Mouse (Mus musculus): ENCODE results near the gene Fbln2. TPM values are rescaled to one million over a fixed set of nuclear protein-coding genes. Genes with fewer than 3 reads are reported as not detected.

Fbln2 gene
- polyA plus RNA-seq, 1 experiment: not detected

DNA sequence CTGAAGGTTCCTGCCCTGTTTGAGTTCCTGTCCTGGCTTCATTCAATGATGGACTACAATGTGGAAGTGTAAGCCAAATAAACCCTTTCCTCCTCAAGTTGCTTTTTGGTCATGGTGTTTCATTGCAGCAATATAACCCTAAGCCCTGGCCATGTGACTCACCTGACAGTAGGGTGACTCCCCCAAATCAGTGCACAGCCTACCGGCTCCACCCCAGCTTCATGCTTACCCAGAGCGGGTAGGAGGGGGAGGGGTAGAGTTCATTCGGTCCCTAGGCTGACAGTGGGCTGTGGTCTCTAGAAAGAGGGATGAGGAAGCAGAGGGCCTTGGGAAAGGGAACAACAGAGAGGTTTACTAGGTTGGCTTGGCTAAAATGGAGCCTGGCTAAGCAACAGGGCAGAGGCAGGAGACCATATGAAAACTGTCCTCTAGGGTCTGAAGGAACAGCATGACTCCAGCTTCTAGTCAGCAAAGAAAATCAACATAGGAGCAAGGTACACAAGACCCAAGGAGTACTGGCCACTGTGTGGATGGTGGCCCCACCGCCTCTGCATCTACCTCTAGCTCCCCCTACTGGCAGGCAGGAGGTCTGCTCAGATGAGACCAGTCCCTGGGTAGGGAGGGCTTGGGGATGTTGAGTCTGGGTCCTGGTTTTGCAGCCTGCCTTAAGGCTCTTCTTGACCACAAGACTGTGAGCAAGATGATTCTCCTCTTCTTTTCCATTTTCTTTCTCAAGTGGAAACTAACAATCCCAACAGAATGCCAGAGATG is 25.9 kb upstream of the Fbln2 start:
- no peak for TF ChIP-seq GATA1 (IDR thresholded peaks at IDR 0.05; ENCODE audit: low read length)

DNA sequence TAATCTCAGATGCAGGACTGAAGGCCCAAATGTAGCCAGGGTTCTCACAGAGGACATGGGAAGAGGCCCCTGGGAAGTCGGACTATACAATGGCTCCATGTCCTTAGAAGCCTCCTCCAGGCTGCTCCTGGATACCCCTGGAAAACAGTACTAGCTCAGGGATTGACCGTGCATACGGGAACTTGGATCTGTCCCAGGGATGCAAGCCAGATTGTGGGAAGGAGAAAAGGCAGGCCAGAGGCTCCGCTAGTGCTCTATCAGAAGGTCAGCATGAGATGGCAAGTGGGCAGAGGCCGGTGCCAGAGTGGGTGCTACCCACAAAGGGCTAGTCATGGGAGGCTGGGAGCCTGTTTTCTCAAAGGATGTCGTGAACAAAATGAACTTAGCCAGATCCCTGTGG is 25.3 kb upstream of the Fbln2 start:
- TF ChIP-seq GATA1 (IDR thresholded peaks at IDR 0.05; ENCODE audit: low read length): no peak

GRCm38 (mm10) chr6:91187871-91188270 is 24.4 kb upstream of the Fbln2 start:
- no peak for TF ChIP-seq GATA1 (IDR thresholded peaks at IDR 0.05; ENCODE audit: low read length)

DNA sequence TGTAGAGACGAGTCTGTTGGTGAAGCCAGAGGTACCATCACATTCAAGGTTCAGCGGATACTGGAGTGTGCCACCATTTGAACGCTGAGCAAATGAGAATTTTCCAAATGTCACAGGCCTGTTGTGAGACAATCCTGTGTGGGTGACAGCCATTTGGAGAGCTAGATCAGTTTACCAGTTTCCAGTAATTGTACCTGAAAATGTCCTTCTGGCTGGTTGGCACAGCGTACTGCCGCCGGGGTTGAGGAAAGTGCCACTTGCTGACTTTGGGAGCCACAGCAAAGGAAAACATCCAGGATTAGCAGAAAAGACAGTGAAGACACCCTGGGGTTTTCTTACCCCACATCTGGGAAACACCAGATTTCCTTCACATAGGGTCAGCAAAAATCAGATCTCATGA is 22.3 kb upstream of the Fbln2 start:
- TF ChIP-seq GATA1 (IDR thresholded peaks at IDR 0.05; ENCODE audit: low read length): no peak

GRCm38 (mm10) chr6:91191465-91191864 is 20.8 kb upstream of the Fbln2 start:
- no peak for TF ChIP-seq GATA1 (IDR thresholded peaks at IDR 0.05; ENCODE audit: low read length)

GRCm38 (mm10) chr6:91192421-91192820 is 19.8 kb upstream of the Fbln2 start:
- TF ChIP-seq GATA1 (IDR thresholded peaks at IDR 0.05; ENCODE audit: low read length): no peak

DNA sequence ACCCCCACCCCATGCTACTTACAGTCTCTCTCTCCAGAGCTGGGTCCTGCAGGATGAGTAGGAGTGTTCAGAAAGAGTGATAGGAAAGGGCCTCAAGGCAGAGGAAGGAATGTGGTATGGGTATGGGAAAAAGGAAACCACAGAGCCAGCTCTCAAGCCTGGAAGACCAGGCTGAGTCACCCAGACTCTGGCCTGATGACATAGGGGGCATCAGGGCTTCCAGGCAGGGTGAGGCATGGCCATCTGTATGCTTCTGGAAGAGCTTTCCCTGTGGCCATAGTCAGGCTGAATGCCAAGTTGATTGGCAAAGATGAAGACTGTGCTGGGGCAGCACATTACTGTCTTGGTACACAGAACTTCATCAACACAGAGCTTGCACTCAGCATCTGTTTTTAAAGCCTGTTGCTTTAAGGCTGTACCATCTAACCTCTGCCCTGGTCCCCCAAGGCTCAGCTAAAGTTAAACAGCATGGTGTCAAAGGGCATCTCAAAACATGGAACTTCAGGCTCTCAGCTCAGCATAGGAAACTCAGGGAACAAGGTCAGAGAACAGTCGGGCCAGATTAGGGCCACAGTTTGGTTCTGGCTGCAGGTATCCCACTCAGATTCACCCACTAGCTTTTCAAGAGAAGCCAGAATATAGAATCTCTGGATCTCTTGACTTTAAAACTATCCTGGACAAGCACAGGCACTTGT is 19.3 kb upstream of the Fbln2 start:
- TF ChIP-seq GATA1 (IDR thresholded peaks at IDR 0.05; ENCODE audit: low read length): no peak

- TF ChIP-seq GATA1 (IDR thresholded peaks at IDR 0.05; ENCODE audit: low read length): no peak
These were observed 13.8 kb upstream of the Fbln2 start for GRCm38 (mm10) chr6:91198456-91198855.

DNA sequence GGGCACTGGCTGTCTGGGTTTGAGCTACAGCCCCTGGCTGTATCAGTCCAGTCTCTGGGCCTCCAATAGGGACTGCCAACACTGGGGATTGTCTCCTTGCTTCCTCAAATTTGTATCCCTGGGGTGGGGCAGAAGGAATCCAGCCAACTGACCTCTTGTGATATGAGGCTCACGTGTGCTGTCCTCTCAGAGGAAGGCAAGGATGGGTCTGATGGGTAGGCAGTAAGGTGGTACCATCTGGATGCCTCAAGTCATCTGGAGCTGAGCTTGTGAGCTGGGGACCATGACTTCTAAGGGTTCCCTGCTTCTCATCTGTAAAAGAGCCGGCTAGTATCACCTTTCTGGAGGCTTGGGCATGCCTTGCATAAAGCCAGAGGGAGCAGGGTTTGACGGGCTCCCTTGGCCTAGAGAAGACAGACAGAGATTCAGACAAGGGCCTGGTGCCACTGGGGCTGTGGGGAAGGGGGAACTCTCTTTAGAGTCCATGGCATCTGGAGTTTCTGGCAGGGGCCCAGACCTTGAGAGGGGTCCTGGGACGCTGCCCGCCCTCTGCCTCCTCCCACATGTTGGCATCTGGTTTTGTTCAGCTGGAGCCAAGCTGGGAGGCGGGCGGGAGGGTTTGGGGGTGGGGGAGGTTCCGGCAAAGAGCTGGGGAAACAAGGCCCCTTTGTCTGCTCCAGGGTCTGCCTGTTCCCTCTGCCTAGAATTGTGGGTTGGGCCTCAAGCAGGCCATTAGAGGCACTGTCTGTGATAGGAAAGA is 11.6 kb upstream of the Fbln2 start:
- no peak for TF ChIP-seq GATA1 (IDR thresholded peaks at IDR 0.05; ENCODE audit: low read length)

DNA sequence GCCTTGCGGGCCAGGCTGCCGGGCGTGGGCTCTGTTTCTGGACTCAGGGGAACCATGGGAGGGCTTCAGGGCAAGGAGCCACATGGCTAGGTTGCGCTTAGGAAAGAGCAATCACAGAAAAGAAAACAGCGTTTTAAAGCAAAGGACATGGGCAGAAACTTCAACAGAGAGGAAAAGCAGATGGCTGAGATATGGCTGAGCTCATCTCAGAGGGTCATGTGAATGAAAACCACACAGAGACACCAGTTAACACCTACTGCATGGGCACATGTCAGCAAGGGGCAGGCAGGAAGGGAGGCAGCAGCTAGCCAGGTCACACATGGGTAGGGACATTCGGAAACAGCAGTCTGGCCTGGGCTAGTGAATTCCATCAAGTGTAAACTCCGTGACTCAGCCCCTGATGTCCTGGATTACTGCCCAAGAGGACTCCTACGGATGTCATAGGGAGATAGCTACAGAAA is 10.3 kb upstream of the Fbln2 start:
- TF ChIP-seq GATA1 (IDR thresholded peaks at IDR 0.05; ENCODE audit: low read length): no peak

- no peak for TF ChIP-seq GATA1 (IDR thresholded peaks at IDR 0.05; ENCODE audit: low read length)
These were observed 9.7 kb upstream of the Fbln2 start for GRCm38 (mm10) chr6:91202571-91202970.

- TF ChIP-seq GATA1 (IDR thresholded peaks at IDR 0.05; ENCODE audit: low read length): no peak
These were observed 6.9 kb upstream of the Fbln2 start for GRCm38 (mm10) chr6:91205346-91205745.

DNA sequence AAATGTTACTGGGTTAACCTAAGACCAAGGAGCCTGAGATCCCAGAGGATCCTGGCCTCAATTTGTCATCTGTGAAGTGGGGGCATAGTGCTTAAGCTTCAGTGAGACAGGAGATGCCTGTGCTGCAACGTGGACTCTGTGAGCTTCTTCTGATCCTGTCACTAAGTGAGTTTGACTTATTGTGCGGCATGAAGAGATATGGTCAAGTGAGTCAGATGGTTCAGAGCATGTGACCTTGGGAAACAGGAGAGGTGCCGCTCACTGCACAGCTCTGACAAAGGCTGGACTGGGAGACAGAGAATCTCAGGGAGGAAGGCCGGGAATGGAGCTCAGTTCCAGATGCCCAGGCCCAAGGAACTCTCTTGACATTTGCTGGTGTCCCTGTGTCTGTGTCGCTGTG is 6.5 kb upstream of the Fbln2 start:
- TF ChIP-seq GATA1 (IDR thresholded peaks at IDR 0.05; ENCODE audit: low read length): no peak

DNA sequence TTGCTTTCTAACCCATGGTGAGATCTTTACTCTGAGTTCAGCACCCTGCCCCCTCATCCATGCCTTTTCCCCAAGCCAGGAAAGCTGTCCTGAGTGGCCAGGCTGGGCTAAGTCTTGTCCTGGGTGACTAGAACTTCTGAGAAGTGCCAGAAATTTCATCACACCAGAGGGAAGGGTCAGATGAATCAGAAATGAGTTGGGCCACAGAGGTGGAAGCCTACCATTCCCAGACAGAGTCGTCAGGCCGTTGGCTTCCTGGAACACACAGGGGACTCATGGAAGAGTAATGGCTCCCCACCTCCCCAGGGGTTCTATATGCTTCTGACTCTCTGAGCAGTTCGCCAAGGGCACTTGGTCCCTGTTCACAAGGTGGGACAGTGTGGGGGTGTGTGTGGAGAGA is 4.8 kb upstream of the Fbln2 start:
- TF ChIP-seq GATA1 (IDR thresholded peaks at IDR 0.05; ENCODE audit: low read length): no peak

GRCm38 (mm10) chr6:91209780-91210179 is 2.5 kb upstream of the Fbln2 start:
- TF ChIP-seq GATA1 (IDR thresholded peaks at IDR 0.05; ENCODE audit: low read length): no peak

- no peak for TF ChIP-seq GATA1 (IDR thresholded peaks at IDR 0.05; ENCODE audit: low read length)
These were observed 1.4 kb upstream of the Fbln2 start for GRCm38 (mm10) chr6:91210852-91211251.
